Mouse (Mus musculus) adrenal gland, postnatal 25 days (tissue): ENCODE measurements around the gene Ceacam19. TPM values are rescaled to one million over a fixed set of nuclear protein-coding genes. Genes with fewer than 3 reads are reported as not detected.

Source experiments
- DNase-seq: peaks from one replicate; pipeline ENCODE4 v3.0.0; 2021; ENCODE audit warnings: mixed read lengths
- total RNA-seq: library from RNA; stranded (reverse); gene quantifications from 2 replicates; pipeline ENCODE4 v1.2.3, GENCODE M21; 2021

The Ceacam19 gene
- total RNA-seq, 1 experiment from 2014 or later, result not detected

DNA sequence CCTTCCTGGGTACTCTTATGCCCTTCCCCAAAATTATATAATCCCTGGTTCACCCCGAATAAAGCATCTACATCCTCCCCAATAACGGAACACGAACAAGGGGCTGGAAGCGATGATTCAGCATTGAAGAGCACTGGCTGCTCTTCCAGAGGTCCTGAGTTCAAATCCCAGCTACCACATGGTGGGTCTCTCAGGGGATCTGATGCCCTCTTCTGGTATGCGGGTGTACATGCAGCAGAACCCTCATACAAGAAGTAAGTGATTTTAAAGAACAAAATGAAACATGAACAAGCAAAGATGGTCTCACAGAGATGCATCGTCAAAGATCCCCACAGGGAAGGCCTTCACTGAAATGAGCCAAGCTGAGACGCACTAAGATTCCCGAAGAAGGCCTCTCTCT, 7.0 kb downstream of the Ceacam19 start:
- DNase-seq, result no peak

GRCm38 (mm10) chr7:19876781-19877425, 10.9 kb downstream of the Ceacam19 start:
- no peak for DNase-seq

GRCm38 (mm10) chr7:19875948-19876682, 11.7 kb downstream of the Ceacam19 start:
- no peak for DNase-seq

- peak; percentile 27 for DNase-seq
Measured at GRCm38 (mm10) chr7:19871943-19872601, 15.7 kb downstream of the Ceacam19 start.

- DNase-seq, result no peak
Measured at GRCm38 (mm10) chr7:19871137-19871621, 16.6 kb downstream of the Ceacam19 start.

DNA sequence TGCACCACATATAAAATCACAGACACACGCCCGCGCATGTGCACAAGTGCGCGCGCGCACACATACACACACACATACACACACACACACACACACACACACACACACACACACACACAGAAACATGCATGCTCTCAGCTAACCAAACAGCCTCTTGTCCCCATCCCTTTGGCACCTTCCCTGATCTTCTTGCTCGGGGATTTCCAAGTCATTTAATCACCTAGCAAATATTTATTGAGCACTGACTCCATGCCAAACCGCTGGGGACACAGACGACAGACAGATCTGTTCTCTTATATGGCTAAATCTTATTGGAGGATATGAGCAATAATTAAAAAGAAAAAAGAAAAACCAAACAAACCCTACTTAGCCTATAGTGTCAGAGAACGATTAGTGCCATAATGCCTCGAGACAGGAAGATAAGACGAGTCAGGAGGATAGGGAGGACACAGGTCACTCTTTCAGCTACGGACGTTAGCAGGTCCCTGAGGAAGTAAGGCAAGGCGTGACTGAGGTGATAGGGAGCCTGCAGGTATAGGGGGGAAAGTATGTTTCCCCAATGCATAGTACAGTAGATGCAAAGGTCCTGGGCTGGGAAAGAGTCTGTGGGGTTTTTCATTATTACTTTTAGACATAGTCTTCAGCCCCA, 19.9 kb downstream of the Ceacam19 start:
- DNase-seq, result no peak

DNA sequence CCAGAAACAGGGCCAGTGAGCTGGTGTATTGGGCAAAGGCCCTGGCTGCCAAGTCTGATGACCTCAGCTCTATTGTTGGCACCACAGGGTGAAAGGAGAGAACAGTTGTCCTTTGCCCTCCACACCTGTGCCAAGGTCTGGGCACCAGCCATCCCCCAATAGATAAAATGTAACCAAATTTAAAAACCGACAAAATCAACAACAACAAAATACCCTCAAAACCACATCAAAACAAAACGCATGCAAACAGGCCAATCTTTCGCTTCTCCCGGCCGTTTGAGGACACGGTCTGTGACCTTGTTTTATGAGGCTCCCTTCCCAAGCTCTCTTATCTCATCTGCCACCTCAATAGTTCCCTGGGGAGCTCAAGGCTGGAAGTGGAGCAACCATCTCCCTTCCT, 21.3 kb downstream of the Ceacam19 start:
- DNase-seq, result no peak

DNA sequence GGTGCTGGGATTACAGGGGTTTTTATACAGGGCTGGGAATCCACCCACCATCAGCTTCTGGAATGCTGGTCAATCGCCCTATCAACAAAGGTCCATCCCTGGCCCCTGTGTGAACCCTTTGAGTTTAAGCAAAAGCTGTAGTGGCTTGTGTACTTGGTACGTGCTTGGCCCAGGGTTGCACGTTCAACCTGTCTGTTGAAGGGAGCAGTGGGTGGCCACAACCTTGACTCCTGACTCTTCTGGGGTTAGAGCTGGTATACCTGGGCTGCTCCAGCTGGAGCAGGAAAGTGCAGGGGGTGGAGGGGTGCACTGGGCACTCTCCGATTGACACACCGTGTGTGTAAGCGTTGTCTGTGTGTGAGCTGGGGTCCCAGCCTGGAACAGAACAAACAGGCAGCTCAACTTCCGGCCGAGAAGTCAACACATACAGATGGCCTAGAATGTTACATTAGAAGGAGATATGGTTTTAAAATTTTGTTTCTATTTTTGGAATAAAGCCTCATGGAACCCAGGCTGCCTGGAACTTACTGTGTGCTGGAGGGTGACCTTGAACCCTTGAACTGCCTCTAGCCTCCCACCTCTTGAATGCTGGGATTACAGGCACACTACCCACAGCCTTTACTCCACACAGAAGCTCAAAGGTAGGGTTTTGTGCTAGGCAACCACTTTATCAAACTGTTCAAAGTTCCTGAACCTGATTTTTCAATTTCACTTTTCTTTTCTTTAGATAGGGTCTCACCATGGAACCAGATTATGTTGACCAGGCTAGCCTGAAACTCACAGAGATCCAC, 22.3 kb downstream of the Ceacam19 start:
- DNase-seq, result no peak

GRCm38 (mm10) chr7:19864241-19864640, 23.5 kb downstream of the Ceacam19 start:
- no peak for DNase-seq

DNA sequence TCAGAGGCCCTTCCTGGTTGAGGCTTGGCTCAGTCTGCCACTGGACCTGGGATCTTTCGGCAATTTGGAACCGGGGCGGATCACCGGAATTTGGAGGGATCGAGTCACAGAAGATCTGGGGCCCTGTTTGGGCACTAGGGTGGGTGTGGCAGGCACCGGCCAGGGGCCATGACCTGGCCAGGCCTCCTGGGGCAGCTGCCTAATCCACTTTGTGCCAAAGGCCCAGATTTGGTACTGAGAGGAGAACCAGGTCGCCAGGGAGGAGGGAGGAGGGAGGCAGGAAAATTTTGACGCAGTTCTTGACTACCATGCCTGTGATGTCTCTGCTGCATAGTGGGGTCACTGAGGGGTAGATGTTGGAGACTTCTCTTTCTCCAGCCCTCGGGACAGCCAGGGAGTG, 26.6 kb downstream of the Ceacam19 start, which contains the start of gene Ceacam16:
Gene Ceacam16, minus strand, starts transcription at position 101 of the 400 bp plus-strand sequence.
- DNase-seq, result no peak

DNA sequence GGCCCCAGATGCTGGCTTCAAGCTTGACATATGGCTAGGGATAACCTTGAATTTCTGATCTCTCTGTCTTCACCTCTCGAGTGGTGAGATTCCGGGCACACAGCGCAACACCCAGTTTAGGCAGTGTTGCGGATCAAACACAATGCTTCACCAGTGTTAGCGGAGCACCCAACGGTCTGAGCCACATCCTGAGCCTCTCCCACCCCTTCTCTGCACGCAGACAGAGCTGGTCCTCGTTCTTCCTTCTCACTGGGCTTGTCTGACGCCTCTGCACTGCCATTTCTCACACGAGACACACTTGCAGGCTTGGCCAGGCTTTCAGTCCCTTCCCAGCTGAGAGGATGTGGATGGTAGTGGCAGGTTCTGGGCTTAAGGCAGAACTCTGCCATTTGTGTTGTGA, 28.0 kb downstream of the Ceacam19 start:
- DNase-seq, result no peak

- no peak for DNase-seq
Measured at GRCm38 (mm10) chr7:19856283-19856682, 31.5 kb downstream of the Ceacam19 start.

DNA sequence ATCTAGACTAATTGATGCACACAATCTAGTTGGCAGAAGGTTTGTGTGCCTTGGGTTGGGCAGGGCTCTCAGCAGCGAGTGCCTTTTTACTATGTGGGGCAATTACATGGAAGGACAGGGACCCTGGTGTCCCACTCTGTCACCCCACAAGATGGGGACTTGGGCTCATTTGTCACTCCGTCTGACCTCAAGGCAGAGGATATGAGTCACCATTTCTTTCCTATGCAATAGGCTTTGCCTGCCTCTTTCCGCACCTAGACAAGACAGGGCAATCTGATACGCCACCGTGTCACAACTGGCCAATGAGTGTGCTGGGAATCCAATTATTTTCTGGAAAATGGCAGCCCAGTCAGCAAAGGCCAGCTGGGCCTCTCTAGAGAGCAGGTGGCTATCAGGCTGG, 32.1 kb downstream of the Ceacam19 start:
- no peak for DNase-seq

- no peak for DNase-seq
Measured at GRCm38 (mm10) chr7:19853526-19853925, 34.2 kb downstream of the Ceacam19 start.

GRCm38 (mm10) chr7:19851858-19852570, 35.8 kb downstream of the Ceacam19 start, which contains the start of gene Gm19345:
Gm19345 (plus strand) TSS chr7:19852003.
- DNase-seq, result no peak

DNA sequence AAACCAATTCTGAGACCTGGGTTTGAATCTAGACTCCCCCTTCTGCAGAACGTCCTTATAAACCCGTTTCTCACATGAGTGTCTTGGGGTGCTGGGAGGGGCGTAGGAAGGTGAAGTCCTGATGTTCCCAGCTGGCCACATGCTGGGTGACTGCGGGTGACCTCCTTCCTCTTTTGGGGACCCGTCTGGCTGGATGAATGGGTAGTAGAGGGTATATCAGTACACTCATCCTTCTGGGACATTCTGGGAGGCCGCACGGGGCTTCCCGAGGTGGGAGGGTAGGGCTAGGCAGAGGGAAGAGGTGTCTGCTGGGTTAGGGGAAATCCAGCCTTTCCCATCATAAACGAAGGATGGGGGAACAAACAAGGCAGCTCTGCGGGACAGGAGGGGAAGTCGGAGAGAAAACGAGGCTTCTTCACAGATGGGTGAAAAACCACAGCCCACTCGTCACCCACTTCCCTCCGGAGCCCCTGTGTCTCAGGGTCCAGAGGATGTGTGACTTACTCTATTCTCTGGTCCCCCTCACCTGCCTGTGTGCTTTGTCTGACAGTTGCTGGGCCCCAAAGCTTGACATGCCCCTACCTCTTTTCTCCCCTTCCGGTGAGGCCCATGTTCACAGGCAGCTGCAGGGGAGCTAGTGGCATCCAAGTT, 43.1 kb downstream of the Ceacam19 start:
- DNase-seq, result no peak

DNA sequence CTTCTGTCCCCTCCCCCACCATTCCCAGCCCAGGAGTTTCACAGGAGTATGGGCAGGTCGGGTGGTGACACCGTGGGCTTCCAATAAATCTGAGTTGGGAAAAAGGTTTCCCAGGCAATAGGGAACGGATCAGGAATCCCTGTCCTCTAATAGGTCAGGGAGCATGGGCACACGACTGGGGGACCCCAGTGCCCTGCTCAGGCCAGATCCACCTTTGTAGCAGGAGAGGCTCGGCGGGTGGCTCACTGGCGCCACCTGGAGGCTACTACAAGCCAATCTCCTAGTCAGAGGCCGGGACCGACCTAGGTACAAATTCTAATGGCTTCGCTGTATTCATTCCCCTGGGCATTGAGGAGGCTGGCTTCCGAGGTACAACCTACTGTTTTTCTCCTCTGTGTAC, 44.2 kb downstream of the Ceacam19 start:
- DNase-seq, result peak; percentile 80

GRCm38 (mm10) chr7:19842885-19843504, 44.8 kb downstream of the Ceacam19 start:
- peak; percentile 42 for DNase-seq

DNA sequence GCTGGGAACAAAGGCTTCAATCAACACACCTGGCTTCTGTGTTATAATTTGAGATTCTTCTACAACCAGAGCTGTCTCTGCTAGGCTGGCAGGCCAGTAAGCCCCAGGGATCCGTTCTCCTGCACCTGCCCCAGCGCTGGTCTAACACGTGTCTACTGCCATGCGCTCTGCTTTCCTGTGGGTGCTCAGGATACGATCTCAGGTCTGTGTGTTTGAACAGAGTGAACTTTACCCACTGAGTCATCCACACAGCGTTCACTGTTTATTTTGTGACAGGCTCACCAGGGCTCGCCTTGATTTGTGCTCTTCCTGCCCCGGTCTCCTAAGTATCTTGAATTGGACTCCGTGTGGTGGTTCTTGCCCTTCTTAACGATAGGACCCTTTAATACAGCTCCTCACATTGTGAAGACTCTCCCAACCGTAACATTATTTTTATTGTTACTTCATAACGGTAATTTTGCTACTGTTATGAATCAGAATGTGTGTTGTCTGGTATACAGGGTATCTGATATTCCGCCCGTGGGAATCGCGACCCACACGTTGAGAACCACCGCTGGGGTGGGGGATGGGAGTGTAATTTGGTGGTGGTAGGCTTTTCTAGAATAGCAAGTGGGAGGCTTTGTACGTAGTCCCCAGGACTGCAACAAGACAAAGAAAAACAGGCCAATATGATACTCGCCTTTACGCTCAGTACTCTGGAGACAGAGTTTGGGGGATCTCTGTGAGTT, 45.9 kb downstream of the Ceacam19 start:
- no peak for DNase-seq
